Mouse (Mus musculus): ENCODE data around the gene Gdpgp1. TPM values are rescaled to one million over a fixed set of nuclear protein-coding genes. Genes with fewer than 3 reads are reported as not detected.

Gene Gdpgp1
- polyA plus RNA-seq, 1 experiment from 2014 or later: 3.9 TPM

Other genes with a start within 250 kb of the Gdpgp1 start
- gene Zfp710, start 208.1 kb upstream of the Gdpgp1 start, polyA plus RNA-seq (2015; fragmentation: Nextera tagmentation; extraction: Ambion mirVana): 21.1 and 22.1 TPM in 2 replicates
- gene Idh2, start 117.5 kb upstream of the Gdpgp1 start, polyA plus RNA-seq (2015; fragmentation: Nextera tagmentation; extraction: Ambion mirVana): 299 and 300 TPM in 2 replicates
- 22.7 and 24.7 TPM in 2 replicates for gene Sema4b, start 46.0 kb upstream of the Gdpgp1 start, polyA plus RNA-seq (2015; fragmentation: Nextera tagmentation; extraction: Ambion mirVana)
- 31.6 and 32.7 TPM in 2 replicates for gene Cib1, start 52 bp upstream of the Gdpgp1 start, polyA plus RNA-seq (2015; fragmentation: Nextera tagmentation; extraction: Ambion mirVana)
- gene Ttll13, start 13.5 kb downstream of the Gdpgp1 start, polyA plus RNA-seq (2015; fragmentation: Nextera tagmentation; extraction: Ambion mirVana): 1.0 and 1.1 TPM in 2 replicates
- gene Ngrn, start 28.4 kb downstream of the Gdpgp1 start, polyA plus RNA-seq (2015; fragmentation: Nextera tagmentation; extraction: Ambion mirVana): 67.7 and 67.9 TPM in 2 replicates
- 17.4 and 19.8 TPM in 2 replicates for gene Vps33b, start 36.8 kb downstream of the Gdpgp1 start, polyA plus RNA-seq (2015; fragmentation: Nextera tagmentation; extraction: Ambion mirVana)
- 91.2 and 94.4 TPM in 2 replicates for gene Prc1, start 61.6 kb downstream of the Gdpgp1 start, polyA plus RNA-seq (2015; fragmentation: Nextera tagmentation; extraction: Ambion mirVana)
- 13.5 and 14.6 TPM in 2 replicates for gene Rccd1, start 91.6 kb downstream of the Gdpgp1 start, polyA plus RNA-seq (2015; fragmentation: Nextera tagmentation; extraction: Ambion mirVana)
- gene Unc45a, start 108.1 kb downstream of the Gdpgp1 start, polyA plus RNA-seq (2015; fragmentation: Nextera tagmentation; extraction: Ambion mirVana): 48.2 and 54.3 TPM in 2 replicates
- gene Hddc3, start 110.2 kb downstream of the Gdpgp1 start, polyA plus RNA-seq (2015; fragmentation: Nextera tagmentation; extraction: Ambion mirVana): 23.0 and 25.4 TPM in 2 replicates
- gene Man2a2, start 138.5 kb downstream of the Gdpgp1 start, polyA plus RNA-seq (2015; fragmentation: Nextera tagmentation; extraction: Ambion mirVana): 19.2 and 20.3 TPM in 2 replicates
- 2.6 and 3.3 TPM in 2 replicates for gene Fes, start 155.1 kb downstream of the Gdpgp1 start, polyA plus RNA-seq (2015; fragmentation: Nextera tagmentation; extraction: Ambion mirVana)
- gene Furin, start 172.6 kb downstream of the Gdpgp1 start, polyA plus RNA-seq (2015; fragmentation: Nextera tagmentation; extraction: Ambion mirVana): 4.8 and 4.9 TPM in 2 replicates